Mouse (Mus musculus): ENCODE results near the gene Nmrk2.

DNA sequence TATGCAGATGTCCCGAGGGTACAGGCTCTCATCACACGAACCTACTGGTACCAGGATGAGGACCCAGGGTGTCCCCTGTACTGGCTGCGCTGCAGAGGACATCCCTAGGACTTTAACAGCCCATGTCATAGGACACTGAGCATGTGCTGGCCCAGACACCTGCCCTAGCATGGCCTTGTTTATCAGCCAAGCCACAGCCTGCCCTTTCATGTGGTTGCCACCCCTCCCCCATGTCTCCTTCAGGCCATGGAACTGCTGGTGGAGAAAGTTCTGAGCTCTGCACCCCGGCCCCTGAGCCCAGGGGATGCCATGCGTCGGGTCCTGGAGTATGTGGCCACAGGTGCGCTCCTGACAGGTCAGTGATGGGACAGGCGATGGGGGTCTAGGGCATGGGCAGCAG is 47.6 kb upstream of the Nmrk2 start:
- no peak for TF ChIP-seq POU5F1 (IDR thresholded peaks at IDR 0.05; ENCODE audit: borderline replicate concordance, low read length)
- TF ChIP-seq CTCF (conservative IDR thresholded peaks at IDR 0.05; ENCODE audit: low read length), result no peak

Measured in E14TG2a.4 (cell line).